Mouse (Mus musculus): ENCODE data around the gene Ptgds. TPM values are rescaled to one million over a fixed set of nuclear protein-coding genes. Genes with fewer than 3 reads are reported as not detected.

Ptgds gene
- polyA plus RNA-seq, 1 experiment from 2014 or later = 50.3 TPM

GRCm38 (mm10) chr2:25497846-25498575, 28.2 kb upstream of the Ptgds start:
- Histone ChIP-seq H3K27me3 (no peaks in the 10 kb centered on the region), H3K36me3 (peaks cover 7% of the 10 kb centered on the region), H3K9ac (no peak overlapping the region), H3K4me2 (no peak overlapping the region), H3K9me3 (no peaks in the 10 kb centered on the region), H3K4me3 (no peak overlapping the region), H3K27ac (peak overlapping the region; percentile 58), H3K4me1 (replicated peaks) (peaks cover 19% of the 10 kb centered on the region)
- no peak for ATAC-seq (ENCODE audit: low FRiP score)
- WGBS = 52% methylated on average over 6 of the region's 6 CpGs

GRCm38 (mm10) chr2:25496462-25496861, 26.6 kb upstream of the Ptgds start:
- H3K9me3 ChIP-seq = no peaks in the 10 kb centered on the region
- H3K27me3 ChIP-seq = no peaks in the 10 kb centered on the region
- peaks cover 8% of the 10 kb centered on the region for H3K4me1 ChIP-seq (replicated peaks)
- 44% methylated on average over 4 of the region's 4 CpGs for WGBS
- H3K27ac ChIP-seq = no peak overlapping the region
- H3K9ac ChIP-seq = no peak overlapping the region
- ATAC-seq (ENCODE audit: low FRiP score) = no peak
- no peak overlapping the region for H3K4me3 ChIP-seq
- H3K4me2 ChIP-seq = no peak overlapping the region
- H3K36me3 ChIP-seq = no peaks in the 10 kb centered on the region

- H3K9ac ChIP-seq = no peak within 1 kb of the TSS
- no peaks in the 10 kb centered on the region for H3K36me3 ChIP-seq
- H3K4me1 ChIP-seq (replicated peaks) = no peaks in the 10 kb centered on the region
- H3K27ac ChIP-seq = no peak within 1 kb of the TSS
- H3K9me3 ChIP-seq = no peaks in the 10 kb centered on the region
- no peak for ATAC-seq (ENCODE audit: low FRiP score)
- H3K4me2 ChIP-seq = no peak within 1 kb of the TSS
- H3K27me3 ChIP-seq = 0 out of 2 replicates have a peak, but pooled peaks cover 6% of the 10 kb centered on the region
- WGBS = 88% methylated on average over 5 of the region's 5 CpGs
- H3K4me3 ChIP-seq = no peak within 1 kb of the TSS
These were observed 23.7 kb upstream of the Ptgds start, which contains the start of gene Lcn12 for GRCm38 (mm10) chr2:25493476-25493961. Gene Lcn12 (minus strand): TSS chr2:25493911.

- Histone ChIP-seq H3K9ac (no peak overlapping the region), H3K27ac (no peak overlapping the region), H3K4me1 (replicated peaks) (no peaks in the 10 kb centered on the region), H3K27me3 (0 out of 2 replicates have a peak, but pooled peaks cover 9% of the 10 kb centered on the region), H3K36me3 (no peaks in the 10 kb centered on the region), H3K9me3 (no peaks in the 10 kb centered on the region), H3K4me3 (no peak overlapping the region), H3K4me2 (no peak overlapping the region)
- WGBS = 94% methylated on average over 5 of the region's 5 CpGs
- ATAC-seq (ENCODE audit: low FRiP score) = no peak
These were observed 23.1 kb upstream of the Ptgds start for GRCm38 (mm10) chr2:25492988-25493387.

- Histone ChIP-seq H3K27me3 (0 out of 2 replicates have a peak, but pooled peaks cover 17% of the 10 kb centered on the region), H3K9me3 (no peaks in the 10 kb centered on the region), H3K9ac (no peak overlapping the region), H3K4me3 (no peak overlapping the region), H3K36me3 (no peaks in the 10 kb centered on the region), H3K27ac (no peak overlapping the region), H3K4me1 (replicated peaks) (no peaks in the 10 kb centered on the region), H3K4me2 (no peak overlapping the region)
- ATAC-seq (ENCODE audit: low FRiP score) = no peak
- 80% methylated on average over 7 of the region's 7 CpGs for WGBS
These were observed 18.8 kb upstream of the Ptgds start for GRCm38 (mm10) chr2:25488671-25489068.

- WGBS = 73% methylated on average over 6 of the region's 6 CpGs
These were observed 18.3 kb upstream of the Ptgds start for GRCm38 (mm10) chr2:25487965-25488670.

GRCm38 (mm10) chr2:25484901-25485647, 15.2 kb upstream of the Ptgds start:
- ATAC-seq (ENCODE audit: low FRiP score) = no peak
- Histone ChIP-seq H3K9me3 (no peaks in the 10 kb centered on the region), H3K27me3 (0 out of 2 replicates have a peak, but pooled peaks cover 18% of the 10 kb centered on the region), H3K4me1 (replicated peaks) (no peaks in the 10 kb centered on the region), H3K36me3 (no peaks in the 10 kb centered on the region), H3K4me2 (no peak overlapping the region), H3K27ac (no peak overlapping the region), H3K4me3 (no peak overlapping the region), H3K9ac (no peak overlapping the region)
- WGBS = 81% methylated on average over 11 of the region's 11 CpGs

More at GRCm38 (mm10) chr2:25487965-25488670, 18.3 kb upstream of the Ptgds start:
- Histone ChIP-seq H3K27me3 (0 out of 2 replicates have a peak, but pooled peaks cover 17% of the 10 kb centered on the region), H3K4me3 (no peak overlapping the region), H3K9ac (no peak overlapping the region), H3K4me2 (no peak overlapping the region), H3K4me1 (replicated peaks) (no peaks in the 10 kb centered on the region), H3K36me3 (no peaks in the 10 kb centered on the region), H3K27ac (no peak overlapping the region), H3K9me3 (no peaks in the 10 kb centered on the region)
- ATAC-seq (ENCODE audit: low FRiP score) = no peak

GRCm38 (mm10) chr2:25482969-25483368, 13.1 kb upstream of the Ptgds start:
- H3K27me3 ChIP-seq = 0 out of 2 replicates have a peak, but pooled peaks cover 15% of the 10 kb centered on the region
- H3K4me1 ChIP-seq (replicated peaks) = no peaks in the 10 kb centered on the region
- H3K9ac ChIP-seq = no peak overlapping the region
- ATAC-seq (ENCODE audit: low FRiP score) = no peak
- H3K4me2 ChIP-seq = no peak overlapping the region
- no peak overlapping the region for H3K4me3 ChIP-seq
- 28% methylated on average over 7 of the region's 7 CpGs for WGBS
- H3K36me3 ChIP-seq = no peaks in the 10 kb centered on the region
- no peak overlapping the region for H3K27ac ChIP-seq
- no peaks in the 10 kb centered on the region for H3K9me3 ChIP-seq

- Histone ChIP-seq H3K4me1 (replicated peaks) (no peaks in the 10 kb centered on the region), H3K4me2 (no peak overlapping the region), H3K27ac (no peak overlapping the region), H3K36me3 (no peaks in the 10 kb centered on the region), H3K27me3 (0 out of 2 replicates have a peak, but pooled peaks cover 7% of the 10 kb centered on the region), H3K9ac (no peak overlapping the region), H3K4me3 (no peak overlapping the region), H3K9me3 (no peaks in the 10 kb centered on the region)
- 91% methylated on average over 1 of the region's 1 CpGs for WGBS
- no peak for ATAC-seq (ENCODE audit: low FRiP score)
These were observed 10.7 kb upstream of the Ptgds start for GRCm38 (mm10) chr2:25480541-25480940.

- Histone ChIP-seq H3K4me2 (no peak overlapping the region), H3K4me1 (replicated peaks) (no peaks in the 10 kb centered on the region), H3K27me3 (0 out of 2 replicates have a peak, but pooled peaks cover 10% of the 10 kb centered on the region), H3K9ac (no peak overlapping the region), H3K9me3 (no peaks in the 10 kb centered on the region), H3K36me3 (no peaks in the 10 kb centered on the region), H3K4me3 (no peak overlapping the region), H3K27ac (no peak overlapping the region)
- WGBS = 77% methylated on average over 10 of the region's 10 CpGs
- ATAC-seq (ENCODE audit: low FRiP score) = no peak
These were observed 9.9 kb upstream of the Ptgds start for GRCm38 (mm10) chr2:25479551-25480311.

GRCm38 (mm10) chr2:25477967-25478675, 8.3 kb upstream of the Ptgds start:
- no peak overlapping the region for H3K9ac ChIP-seq
- H3K36me3 ChIP-seq = no peaks in the 10 kb centered on the region
- H3K4me3 ChIP-seq = no peak overlapping the region
- no peak for ATAC-seq (ENCODE audit: low FRiP score)
- H3K9me3 ChIP-seq = no peaks in the 10 kb centered on the region
- no peak overlapping the region for H3K4me2 ChIP-seq
- no peaks in the 10 kb centered on the region for H3K4me1 ChIP-seq (replicated peaks)
- 86% methylated on average over 3 of the region's 3 CpGs for WGBS
- no peak overlapping the region for H3K27ac ChIP-seq
- 0 out of 2 replicates have a peak, but pooled peaks cover 10% of the 10 kb centered on the region for H3K27me3 ChIP-seq
